Mouse (Mus musculus) heart, embryonic 13.5 days (tissue): Measurements from ENCODE around the gene Psmg3. TPM values are rescaled to one million over a fixed set of nuclear protein-coding genes. Genes with fewer than 3 reads are reported as not detected.
A peak's percentile ranks its signal among the peaks of the same experiment; 100 is the strongest.

Source experiments
- ATAC-seq: fragments of 200-750 bp; cut with Nextera tagmentation; 2 replicates; pipeline ENCODE4 v1.8.0; 2017; ENCODE audit warnings: moderate TSS enrichment; ENCODE audit not compliant: insufficient number of reproducible peaks, low FRiP score, low TSS enrichment; ENCODE audit errors: extremely low read depth
- H3K27ac ChIP-seq: fragments of 300-500 bp; sonication (generic); replicated peaks from 2 replicates; pipeline ENCODE4 v1.5.1; 2015; ENCODE audit warnings: moderate library complexity, mild to moderate bottlenecking, inconsistent platforms
- H3K27me3 ChIP-seq: fragments of 300-500 bp; sonication (generic); replicated peaks from 2 replicates; pipeline ENCODE4 v1.6.1; 2015; ENCODE audit warnings: mild to moderate bottlenecking, inconsistent platforms
- H3K36me3 ChIP-seq: fragments of 300-500 bp; sonication (generic); 2 replicates; pipeline ENCODE4 v1.6.1; 2015; ENCODE audit warnings: mild to moderate bottlenecking, inconsistent platforms
- H3K4me1 ChIP-seq: fragments of 300-500 bp; sonication (generic); 2 replicates; pipeline ENCODE4 v1.6.1; 2015; ENCODE audit warnings: inconsistent platforms
- H3K4me2 ChIP-seq: fragments of 300-500 bp; sonication (generic); 2 replicates; pipeline ENCODE4 v1.6.1; 2015; ENCODE audit warnings: inconsistent platforms, mild to moderate bottlenecking, moderate library complexity
- H3K4me3 ChIP-seq: fragments of 300-500 bp; sonication (generic); 2 replicates; pipeline ENCODE4 v1.5.1; 2015; ENCODE audit warnings: moderate library complexity, mild to moderate bottlenecking, inconsistent platforms
- H3K9ac ChIP-seq: fragments of 300-500 bp; sonication (generic); 2 replicates; pipeline ENCODE4 v1.6.1; 2015; ENCODE audit warnings: inconsistent platforms, mild to moderate bottlenecking, moderate library complexity
- H3K9me3 ChIP-seq: fragments of 300-500 bp; sonication (generic); 2 replicates; pipeline ENCODE4 v1.6.1; 2016; ENCODE audit warnings: inconsistent platforms
- WGBS: fragments of 180-500 bp; shearing (Covaris S2); methylation state at CpG from one replicate; pipeline ENCODE4 v1.1.7; 2015; ENCODE audit warnings: mixed read lengths; 5-methylcytosine and 5-hydroxymethylcytosine counted together
- polyA plus RNA-seq: library from polyadenylated mRNA; unstranded; fragments of >200 nt; fragmentation: Nextera tagmentation; extraction: Ambion mirVana; gene quantifications from 2 replicates; pipeline ENCODE4 v1.2.1, GENCODE M21; 2015

Psmg3 gene
- 41.3 and 48.0 TPM in 2 replicates for polyA plus RNA-seq

DNA sequence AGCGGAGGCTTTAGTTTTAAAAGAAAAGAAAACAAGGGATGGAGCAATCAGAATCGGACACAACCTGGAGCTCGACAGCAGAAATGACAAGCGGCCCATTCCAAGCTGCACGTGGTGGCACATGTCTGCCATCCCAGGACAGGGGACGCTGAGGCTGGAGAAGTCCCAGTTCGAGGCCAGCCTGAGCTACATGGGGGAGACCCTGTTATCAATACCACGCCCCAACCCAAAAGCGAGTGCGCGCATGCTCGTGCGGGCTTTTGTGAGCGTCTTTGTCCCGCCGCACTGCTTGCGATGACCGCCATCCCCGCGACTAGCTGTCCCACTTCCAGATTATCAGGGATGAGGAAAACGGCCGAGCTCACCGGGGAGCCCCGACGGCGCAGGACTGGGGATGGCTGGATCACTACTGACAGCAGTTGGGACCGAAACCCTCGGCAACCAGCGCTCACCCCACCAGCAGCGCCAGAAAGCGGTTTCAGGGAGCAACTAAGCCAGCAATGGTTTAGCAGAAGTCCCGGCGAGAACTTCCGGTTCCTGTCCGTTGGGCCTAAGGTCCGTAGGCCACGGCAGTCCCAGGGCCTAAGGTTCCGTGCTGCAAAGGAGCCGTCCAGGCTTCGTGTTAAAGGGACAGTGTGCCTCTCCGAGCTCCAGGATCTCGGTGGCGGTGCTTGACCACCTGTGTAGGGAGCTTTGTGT, at the start of gene Psmg3, which contains the start of gene Gm26938:
Gene Psmg3, minus strand, starts transcription at position 529 of the 699 bp plus-strand sequence.
Gene Gm26938, minus strand, starts transcription at position 51 of the 699 bp plus-strand sequence.
- Histone ChIP-seq H3K9ac (peak within 1 kb of the TSS; percentile 94), H3K36me3 (peaks cover 30% of the 10 kb centered on the region), H3K4me2 (peak within 1 kb of the TSS; percentile 77), H3K4me1 (peaks cover 11% of the 10 kb centered on the region), H3K9me3 (no peaks in the 10 kb centered on the region), H3K27me3 (0 out of 2 replicates have a peak, but pooled peaks cover 11% of the 10 kb centered on the region), H3K27ac (peak within 1 kb of the TSS; percentile 63), H3K4me3 (peak within 1 kb of the TSS; percentile 96)
- WGBS, result under 1% methylated on average over 43 of the region's 43 CpGs
- peak; percentile 60; the same call in 1 of the 2 replicates for ATAC-seq

DNA sequence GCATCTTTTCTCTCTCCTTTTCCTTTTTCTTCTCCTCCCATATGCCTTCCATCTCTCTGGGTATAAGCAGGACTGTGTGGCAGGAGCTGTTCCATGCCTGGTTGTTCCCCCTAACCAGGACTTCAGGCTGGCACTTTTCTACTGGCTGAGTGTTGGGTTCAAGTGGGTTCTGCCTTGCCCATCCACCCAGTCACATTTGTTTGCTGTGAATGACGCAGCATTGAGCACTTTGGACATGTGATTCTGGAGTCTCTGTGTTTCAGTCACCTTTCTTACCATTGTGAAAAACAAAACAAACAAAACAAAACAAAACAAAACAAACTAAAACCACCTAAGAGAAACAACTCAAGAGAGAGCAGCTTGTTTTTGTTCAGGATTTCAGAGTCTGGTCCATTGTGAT, 44.8 kb upstream of the Psmg3 start:
- Histone ChIP-seq H3K9me3 (no peaks in the 10 kb centered on the region), H3K27ac (no peak overlapping the region), H3K9ac (no peak overlapping the region), H3K4me1 (peaks cover 6% of the 10 kb centered on the region; the same call in 1 of the 2 replicates), H3K4me3 (no peak overlapping the region), H3K36me3 (no peaks in the 10 kb centered on the region), H3K4me2 (no peak overlapping the region), H3K27me3 (peaks cover 24% of the 10 kb centered on the region; the same call in 1 of the 2 replicates)
- no peak for ATAC-seq
- WGBS, result 81% methylated on average over 1 of the region's 1 CpGs

DNA sequence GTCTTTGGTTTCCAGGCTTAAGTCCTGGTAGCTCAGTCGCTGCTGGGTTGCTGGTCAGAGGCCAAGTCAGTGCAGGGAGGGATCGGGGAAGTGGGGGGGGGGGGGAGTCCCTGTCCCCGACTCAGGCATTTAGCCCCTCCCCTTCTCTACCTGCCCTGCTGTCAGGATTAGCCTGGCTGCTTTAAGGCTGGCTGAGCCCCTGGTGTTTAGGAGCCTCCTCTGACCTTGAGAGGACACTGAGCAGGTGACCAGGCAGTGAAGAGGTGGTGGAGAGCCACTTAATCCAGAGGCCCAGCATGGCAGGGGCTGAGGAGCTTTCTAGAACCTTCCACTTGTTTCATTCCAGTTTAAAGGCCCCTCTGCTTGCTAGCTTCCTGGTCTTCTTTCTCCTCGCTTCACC, 44.2 kb upstream of the Psmg3 start:
- Histone ChIP-seq H3K9me3 (no peaks in the 10 kb centered on the region), H3K27ac (no peak overlapping the region), H3K9ac (no peak overlapping the region), H3K4me3 (no peak overlapping the region), H3K4me2 (no peak overlapping the region), H3K36me3 (no peaks in the 10 kb centered on the region), H3K27me3 (peaks cover 24% of the 10 kb centered on the region; the same call in 1 of the 2 replicates), H3K4me1 (peaks cover 6% of the 10 kb centered on the region; the same call in 1 of the 2 replicates)
- 47% methylated on average over 1 of the region's 4 CpGs for WGBS
- ATAC-seq, result no peak

DNA sequence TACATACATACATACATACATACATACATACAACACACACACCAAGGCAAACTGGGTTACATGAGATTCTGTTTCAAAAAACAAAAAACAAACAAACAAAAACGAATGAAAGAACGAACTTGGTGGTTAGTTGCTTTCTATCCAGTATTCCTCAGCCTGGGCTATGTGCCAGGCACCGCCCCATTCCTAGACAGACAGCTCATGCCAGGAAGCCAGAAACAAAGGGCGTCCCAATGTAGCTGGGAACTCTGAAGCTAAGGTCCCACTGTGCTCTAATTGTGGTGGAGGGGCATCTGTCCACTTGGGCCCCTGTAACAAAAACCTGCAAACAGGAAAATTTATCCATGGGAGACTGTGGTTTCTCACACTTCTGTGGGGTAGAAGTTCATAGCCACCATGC, 36.1 kb upstream of the Psmg3 start:
- 45% methylated on average over 4 of the region's 4 CpGs for WGBS
- 0 out of 2 replicates have a peak, but pooled peaks cover 4% of the 10 kb centered on the region for H3K4me1 ChIP-seq
- no peak for ATAC-seq

DNA sequence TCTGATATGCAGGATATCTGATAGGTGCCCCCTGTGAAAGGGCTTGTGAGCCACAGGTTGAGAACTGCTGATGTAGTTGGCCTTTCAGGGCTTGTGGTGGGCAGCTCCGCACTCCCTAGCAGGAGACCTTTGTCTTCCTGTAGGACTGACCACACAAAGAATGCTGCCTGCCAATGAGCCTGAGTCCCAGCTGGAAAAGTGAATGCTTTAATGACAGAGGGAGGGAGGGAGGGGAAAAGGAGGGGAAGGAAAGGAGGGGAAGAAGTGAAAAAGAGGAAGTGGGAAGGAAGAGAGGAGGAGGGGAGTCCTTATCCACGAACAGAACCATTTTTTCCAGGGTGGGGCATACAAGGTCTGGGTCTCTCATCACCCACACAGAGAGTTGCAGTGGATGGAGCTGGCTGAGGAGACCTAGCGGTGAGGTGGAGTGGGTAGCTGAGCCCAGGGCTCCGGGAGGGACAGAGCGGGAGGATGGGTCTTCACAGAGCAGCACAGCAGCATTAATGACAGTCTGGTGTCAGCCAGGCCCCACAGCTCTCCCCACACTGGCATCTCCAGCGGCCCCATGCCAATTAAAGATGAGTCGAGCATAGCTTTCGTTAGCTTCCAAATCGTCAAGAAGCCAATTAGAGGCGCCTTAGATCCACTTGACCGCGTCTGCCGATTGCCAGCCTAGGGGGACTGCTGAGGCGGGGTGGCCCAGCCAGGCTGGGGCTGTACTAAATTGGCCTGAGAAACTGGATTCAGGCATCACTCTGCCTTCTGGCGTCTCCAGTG, 33.8 kb upstream of the Psmg3 start:
- Histone ChIP-seq H3K9ac (no peak overlapping the region), H3K27me3 (peaks cover 12% of the 10 kb centered on the region; the same call in 1 of the 2 replicates), H3K4me3 (no peak overlapping the region), H3K4me1 (0 out of 2 replicates have a peak, but pooled peaks cover 4% of the 10 kb centered on the region), H3K36me3 (no peaks in the 10 kb centered on the region), H3K9me3 (no peaks in the 10 kb centered on the region), H3K4me2 (no peak overlapping the region), H3K27ac (no peak overlapping the region)
- ATAC-seq, result no peak
- 54% methylated on average over 15 of the region's 15 CpGs for WGBS

More for the DNA sequence above, 36.1 kb upstream of the Psmg3 start:
- Histone ChIP-seq H3K9me3 (no peaks in the 10 kb centered on the region), H3K4me2 (no peak overlapping the region), H3K4me3 (no peak overlapping the region), H3K27ac (no peak overlapping the region), H3K36me3 (no peaks in the 10 kb centered on the region), H3K27me3 (peaks cover 14% of the 10 kb centered on the region; the same call in 1 of the 2 replicates), H3K9ac (no peak overlapping the region)

DNA sequence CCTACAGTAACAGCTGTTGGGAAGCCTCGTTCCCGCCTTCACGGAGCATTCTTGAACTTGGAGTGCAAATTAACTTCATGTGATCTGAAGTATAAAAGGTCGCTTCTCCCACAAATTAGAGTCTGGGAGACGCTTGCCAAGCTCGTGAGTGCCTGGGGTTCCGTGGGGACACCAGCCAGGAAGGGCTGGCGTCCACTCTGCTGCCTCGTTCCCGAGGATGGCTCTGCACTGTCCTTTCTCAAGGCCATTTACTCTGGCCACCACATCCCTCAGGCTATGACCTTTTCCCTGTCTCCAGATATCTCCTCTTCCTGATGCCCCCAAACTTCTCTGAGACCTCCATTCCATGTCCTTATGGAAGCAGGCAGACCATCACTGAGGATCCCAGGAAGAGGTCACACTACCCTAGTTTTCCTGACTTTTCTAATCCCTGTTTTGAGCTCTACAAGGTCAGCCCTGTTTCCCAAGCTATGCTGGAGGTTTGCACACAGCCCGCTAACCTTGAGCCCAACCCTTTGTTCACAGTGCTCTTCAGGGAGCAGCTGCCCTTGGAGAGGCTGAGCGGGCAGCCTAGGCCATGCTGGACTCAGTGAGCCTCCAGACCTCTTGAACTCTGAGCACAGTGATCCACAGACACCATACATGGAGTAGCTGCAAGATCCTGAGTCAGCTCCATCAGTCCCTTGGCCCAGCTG, 23.1 kb upstream of the Psmg3 start:
- Histone ChIP-seq H3K9me3 (peaks cover 6% of the 10 kb centered on the region), H3K27me3 (peaks cover 30% of the 10 kb centered on the region), H3K4me2 (no peak overlapping the region), H3K4me1 (peaks cover 5% of the 10 kb centered on the region; the same call in 1 of the 2 replicates), H3K36me3 (no peaks in the 10 kb centered on the region), H3K9ac (no peak overlapping the region), H3K4me3 (no peak overlapping the region), H3K27ac (no peak overlapping the region)
- ATAC-seq, result no peak
- 68% methylated on average over 12 of the region's 12 CpGs for WGBS

DNA sequence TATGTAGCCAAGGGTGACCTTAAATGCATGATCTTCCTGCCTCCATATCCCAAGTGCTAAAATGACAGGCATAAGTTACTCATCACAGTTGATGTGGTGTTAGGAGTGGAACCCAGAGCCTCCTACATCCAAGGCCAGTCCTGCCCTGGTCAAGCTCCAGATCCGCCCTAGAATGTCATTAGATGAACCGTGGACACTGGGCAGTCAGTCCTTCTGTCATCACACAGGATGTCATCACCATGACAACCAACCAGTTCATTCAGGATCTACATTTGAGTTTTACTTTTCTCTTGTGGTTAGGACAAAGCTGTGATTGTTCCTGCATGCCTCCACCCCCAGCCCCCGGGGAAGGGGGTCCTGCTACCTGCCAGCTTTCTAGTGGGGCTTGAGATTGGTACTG, 12.5 kb upstream of the Psmg3 start:
- Histone ChIP-seq H3K27me3 (peaks cover 42% of the 10 kb centered on the region), H3K4me3 (no peak overlapping the region), H3K4me2 (no peak overlapping the region), H3K4me1 (no peaks in the 10 kb centered on the region), H3K9ac (no peak overlapping the region), H3K27ac (no peak overlapping the region), H3K9me3 (0 out of 2 replicates have a peak, but pooled peaks cover 1% of the 10 kb centered on the region), H3K36me3 (no peaks in the 10 kb centered on the region)
- WGBS, result 43% methylated on average over 3 of the region's 3 CpGs
- no peak for ATAC-seq

DNA sequence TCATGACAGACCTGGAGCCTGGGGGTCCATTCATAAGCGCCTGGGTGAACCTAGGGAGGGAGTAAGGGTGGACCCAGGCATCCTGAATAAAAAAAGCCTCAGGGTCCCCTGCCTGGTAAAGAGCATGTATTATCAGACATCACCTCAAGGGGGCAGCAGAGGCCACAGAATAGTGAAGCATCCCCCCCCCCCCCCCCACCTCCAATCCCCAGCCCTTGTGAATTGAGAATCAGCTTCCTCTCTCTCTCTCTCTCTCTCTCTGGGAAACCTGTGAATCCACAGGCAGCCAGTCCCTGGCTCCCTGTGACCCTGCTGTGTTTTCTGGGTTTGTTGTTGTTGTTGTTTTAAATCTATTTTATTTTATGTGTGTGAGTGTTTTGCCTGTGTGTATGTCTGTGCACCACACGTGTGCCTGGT, 11.8 kb upstream of the Psmg3 start:
- Histone ChIP-seq H3K4me3 (no peak overlapping the region), H3K27ac (no peak overlapping the region), H3K9me3 (no peaks in the 10 kb centered on the region), H3K4me1 (no peaks in the 10 kb centered on the region), H3K4me2 (no peak overlapping the region), H3K36me3 (no peaks in the 10 kb centered on the region), H3K27me3 (peaks cover 49% of the 10 kb centered on the region), H3K9ac (no peak overlapping the region)
- ATAC-seq, result no peak; the same call in 1 of the 2 replicates
- 30% methylated on average over 2 of the region's 2 CpGs for WGBS

DNA sequence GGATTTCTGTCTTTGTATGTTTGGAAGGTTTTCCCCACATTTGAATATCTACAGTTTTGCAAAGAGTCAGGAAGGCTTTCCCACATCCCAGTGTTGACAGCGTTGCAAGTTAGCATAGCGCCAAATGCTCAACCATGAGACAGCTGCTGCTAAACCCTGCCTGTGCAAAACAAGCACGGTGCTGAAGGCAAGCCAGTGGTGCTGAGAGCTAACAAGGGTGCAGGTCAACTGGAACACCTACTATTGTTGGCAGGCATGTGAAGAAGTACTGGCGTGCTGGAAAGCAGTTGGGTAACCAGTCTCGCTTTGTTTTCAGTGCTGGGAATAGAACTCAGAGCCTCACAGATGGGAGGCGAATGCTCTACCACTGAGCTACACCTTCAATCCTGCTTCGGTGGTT, 9.0 kb upstream of the Psmg3 start:
- peaks cover 38% of the 10 kb centered on the region for H3K27me3 ChIP-seq
- no peak overlapping the region for H3K9ac ChIP-seq
- H3K4me3 ChIP-seq, result no peak overlapping the region
- no peaks in the 10 kb centered on the region for H3K4me1 ChIP-seq
- H3K36me3 ChIP-seq, result no peaks in the 10 kb centered on the region
- WGBS, result 71% methylated on average over 7 of the region's 7 CpGs
- H3K9me3 ChIP-seq, result no peaks in the 10 kb centered on the region
- H3K27ac ChIP-seq, result no peak overlapping the region
- no peak overlapping the region for H3K4me2 ChIP-seq
- no peak for ATAC-seq

DNA sequence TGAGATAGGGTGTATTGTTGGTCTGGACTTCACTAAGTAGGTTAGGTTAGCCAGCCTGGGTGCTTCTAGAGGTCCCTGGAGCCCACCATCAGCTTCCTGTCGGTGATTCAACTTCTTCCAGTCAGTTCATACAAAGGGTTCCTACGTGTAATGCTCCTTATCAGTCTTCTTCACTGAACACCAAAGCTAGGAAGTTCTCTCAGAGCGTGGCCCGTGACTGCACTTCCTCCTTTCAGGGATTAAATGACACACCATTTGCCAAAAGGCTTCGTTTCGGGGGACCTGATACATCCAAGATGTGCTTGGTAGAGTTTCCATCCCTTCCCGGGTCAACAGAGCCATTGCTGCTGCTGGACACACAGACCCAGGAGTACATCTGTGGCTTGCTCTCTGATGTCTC, 5.4 kb upstream of the Psmg3 start:
- no peak overlapping the region for H3K4me3 ChIP-seq
- no peaks in the 10 kb centered on the region for H3K36me3 ChIP-seq
- no peak for ATAC-seq
- peaks cover 29% of the 10 kb centered on the region for H3K27me3 ChIP-seq
- no peaks in the 10 kb centered on the region for H3K4me1 ChIP-seq
- no peak overlapping the region for H3K9ac ChIP-seq
- no peaks in the 10 kb centered on the region for H3K9me3 ChIP-seq
- 40% methylated on average over 7 of the region's 7 CpGs for WGBS
- no peak overlapping the region for H3K27ac ChIP-seq
- H3K4me2 ChIP-seq, result no peak overlapping the region

DNA sequence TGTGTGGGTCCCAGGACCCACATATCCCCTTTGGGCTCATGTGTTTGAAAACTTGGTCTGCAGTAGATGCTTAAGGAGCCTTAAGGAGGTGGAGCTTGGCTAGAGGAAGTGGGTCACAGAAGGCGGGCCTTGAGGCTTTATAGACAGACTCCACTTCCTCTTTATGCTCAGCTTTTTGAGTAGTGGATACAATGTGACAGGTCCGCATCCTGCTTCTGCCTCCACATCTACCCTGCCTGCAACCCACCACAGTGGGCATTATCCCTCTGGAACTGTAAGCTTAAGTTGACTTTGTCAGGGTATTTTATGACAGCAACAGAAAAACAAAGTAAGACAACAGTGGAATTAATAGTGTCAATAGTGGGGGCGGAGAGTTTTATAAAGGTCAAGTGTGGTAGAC, 4.0 kb upstream of the Psmg3 start:
- Histone ChIP-seq H3K27me3 (peaks cover 22% of the 10 kb centered on the region), H3K4me1 (peaks cover 4% of the 10 kb centered on the region), H3K27ac (no peak overlapping the region), H3K9ac (no peak overlapping the region), H3K9me3 (no peaks in the 10 kb centered on the region), H3K36me3 (no peaks in the 10 kb centered on the region), H3K4me3 (no peak overlapping the region), H3K4me2 (no peak overlapping the region)
- WGBS, result 74% methylated on average over 3 of the region's 3 CpGs
- ATAC-seq, result no peak
